Mouse (Mus musculus) hindbrain, embryonic 10.5 days (tissue): ENCODE data around the gene Ap1g2. TPM values are rescaled to one million over a fixed set of nuclear protein-coding genes. Genes with fewer than 3 reads are reported as not detected.

Source experiments
- DNase-seq: peaks from one replicate; pipeline ENCODE4 v3.0.0-alpha.2; 2017; ENCODE audit warnings: low spot score
- H3K27ac ChIP-seq: fragments of 300-500 bp; sonication (generic); 2 replicates; pipeline ENCODE4 v1.5.1; 2016; ENCODE audit warnings: mild to moderate bottlenecking, moderate library complexity
- H3K27me3 ChIP-seq: fragments of 300-500 bp; sonication (generic); 2 replicates; pipeline ENCODE4 v1.6.1; 2016; ENCODE audit warnings: mild to moderate bottlenecking; ENCODE audit not compliant: poor library complexity, insufficient read depth, severe bottlenecking
- H3K36me3 ChIP-seq: fragments of 300-500 bp; sonication (generic); 2 replicates; pipeline ENCODE4 v1.6.1; 2016; ENCODE audit warnings: mild to moderate bottlenecking, moderate library complexity
- H3K4me1 ChIP-seq: fragments of 300-500 bp; sonication (generic); replicated peaks from 2 replicates; pipeline ENCODE4 v1.6.1; 2016; ENCODE audit warnings: mild to moderate bottlenecking
- H3K4me3 ChIP-seq: fragments of 300-500 bp; sonication (generic); 2 replicates; pipeline ENCODE4 v1.5.1; 2016; ENCODE audit warnings: mild to moderate bottlenecking, moderate library complexity
- H3K9me3 ChIP-seq: fragments of 300-500 bp; sonication (generic); 2 replicates; pipeline ENCODE4 v1.6.1; 2016; ENCODE audit warnings: mild to moderate bottlenecking, moderate library complexity
- WGBS: fragments of 180-500 bp; shearing (Covaris S2); methylation state at CpG from one replicate; pipeline ENCODE4 v1.1.7; 2016; 5-methylcytosine and 5-hydroxymethylcytosine counted together
- polyA plus RNA-seq: library from polyadenylated mRNA; unstranded; fragments of >200 nt; fragmentation: Nextera tagmentation; extraction: Ambion mirVana; gene quantifications from 2 replicates; pipeline ENCODE4 v1.2.1, GENCODE M21; 2016

Ap1g2 gene
- 14.5 and 16.3 TPM in 2 replicates for polyA plus RNA-seq

DNA sequence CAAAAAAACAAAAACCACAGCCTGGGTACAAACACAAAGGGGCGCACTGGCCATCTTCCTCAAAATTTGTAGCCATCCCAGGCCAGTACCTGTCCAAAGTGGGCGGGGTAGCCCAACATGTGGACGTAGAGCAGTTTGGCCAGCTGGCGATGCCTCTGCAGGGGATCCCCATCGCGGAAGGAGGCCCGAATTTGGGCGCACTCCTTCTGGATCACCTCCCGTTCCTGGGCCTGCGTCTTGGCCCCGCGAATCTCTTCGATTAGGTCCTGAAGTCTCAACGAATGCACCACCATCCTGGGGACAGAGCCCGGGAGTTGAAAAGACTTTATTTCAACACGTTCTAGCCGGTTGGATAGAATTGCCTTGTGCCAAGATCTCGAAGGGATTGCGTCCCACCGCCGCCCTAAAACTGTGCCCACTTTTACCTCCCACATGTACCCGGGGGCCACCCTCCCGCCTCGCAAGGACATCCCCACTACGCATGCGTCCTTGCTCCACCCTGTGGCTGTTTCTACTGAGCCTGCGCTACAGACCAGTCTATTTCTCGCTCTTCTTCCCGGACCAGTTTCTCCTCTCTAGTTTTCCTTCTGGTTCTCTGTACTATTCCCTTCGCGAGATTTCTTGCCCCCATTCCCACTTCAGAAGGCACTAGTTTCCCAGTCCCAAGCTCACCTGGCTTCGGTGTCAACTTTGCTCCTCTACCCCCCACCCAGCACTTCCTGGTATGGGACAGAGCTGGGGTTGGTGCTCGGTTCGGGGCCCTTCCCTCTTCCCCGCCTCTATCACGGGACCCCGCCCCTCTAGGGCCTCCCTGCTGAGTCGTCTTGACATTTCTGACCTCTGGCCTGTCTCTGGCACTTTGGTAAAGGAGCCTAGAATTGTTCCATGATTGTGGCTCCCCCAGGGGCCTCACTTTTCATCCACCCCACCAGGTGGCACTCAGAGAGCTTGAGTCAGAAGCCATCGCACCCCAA lies at the start of gene Ap1g2:
Gene Ap1g2 (minus strand): TSS at position 758 of the 974 bp plus-strand sequence.
- Histone ChIP-seq H3K9me3 (no peaks in the 10 kb centered on the region), H3K36me3 (peaks cover 8% of the 10 kb centered on the region), H3K4me1 (peaks cover 56% of the 10 kb centered on the region), H3K4me3 (peak within 1 kb of the TSS; percentile 62), H3K27me3 (peaks cover 42% of the 10 kb centered on the region), H3K27ac (peak within 1 kb of the TSS; percentile 89)
- DNase-seq = peak; percentile 77
- under 1% methylated on average over 39 of the region's 39 CpGs for WGBS

GRCm38 (mm10) chr14:55152951-55153481 lies 46.6 kb upstream of the Ap1g2 start:
- H3K27ac ChIP-seq = peak overlapping the region; percentile 40; the same call in 1 of the 2 replicates
- 92% methylated on average over 16 of the region's 16 CpGs for WGBS
- no peaks in the 10 kb centered on the region for H3K36me3 ChIP-seq
- DNase-seq = no peak
- no peaks in the 10 kb centered on the region for H3K27me3 ChIP-seq
- no peaks in the 10 kb centered on the region for H3K9me3 ChIP-seq
- peaks cover 14% of the 10 kb centered on the region for H3K4me1 ChIP-seq
- no peak overlapping the region for H3K4me3 ChIP-seq

DNA sequence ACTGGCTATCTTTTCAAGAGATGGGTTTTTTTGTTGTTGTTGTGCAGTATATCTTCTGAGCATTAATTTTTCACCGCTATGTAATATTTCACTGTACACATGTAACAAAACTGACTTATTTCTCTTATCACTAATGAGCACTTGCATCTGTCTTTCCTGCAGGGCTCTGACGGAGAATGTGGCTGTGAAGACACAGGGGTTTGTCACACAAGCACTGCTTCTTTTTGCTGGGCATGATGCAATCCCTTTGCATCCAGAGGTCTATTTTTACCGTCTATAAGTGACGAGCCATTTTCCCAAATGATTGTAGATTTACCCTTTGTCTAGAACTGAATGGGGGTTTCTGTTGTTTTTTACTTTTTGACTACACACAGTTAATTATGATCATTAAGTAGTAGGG lies 45.8 kb upstream of the Ap1g2 start:
- Histone ChIP-seq H3K27ac (no peak overlapping the region), H3K27me3 (no peaks in the 10 kb centered on the region), H3K36me3 (no peaks in the 10 kb centered on the region), H3K4me3 (no peak overlapping the region), H3K4me1 (peaks cover 14% of the 10 kb centered on the region), H3K9me3 (no peaks in the 10 kb centered on the region)
- WGBS = 92% methylated on average over 4 of the region's 4 CpGs
- no peak for DNase-seq

GRCm38 (mm10) chr14:55150985-55151384 lies 44.6 kb upstream of the Ap1g2 start:
- no peak for DNase-seq
- Histone ChIP-seq H3K27ac (no peak overlapping the region), H3K36me3 (no peaks in the 10 kb centered on the region), H3K9me3 (no peaks in the 10 kb centered on the region), H3K4me1 (peaks cover 19% of the 10 kb centered on the region), H3K4me3 (no peak overlapping the region), H3K27me3 (no peaks in the 10 kb centered on the region)
- WGBS = 84% methylated on average over 5 of the region's 5 CpGs

DNA sequence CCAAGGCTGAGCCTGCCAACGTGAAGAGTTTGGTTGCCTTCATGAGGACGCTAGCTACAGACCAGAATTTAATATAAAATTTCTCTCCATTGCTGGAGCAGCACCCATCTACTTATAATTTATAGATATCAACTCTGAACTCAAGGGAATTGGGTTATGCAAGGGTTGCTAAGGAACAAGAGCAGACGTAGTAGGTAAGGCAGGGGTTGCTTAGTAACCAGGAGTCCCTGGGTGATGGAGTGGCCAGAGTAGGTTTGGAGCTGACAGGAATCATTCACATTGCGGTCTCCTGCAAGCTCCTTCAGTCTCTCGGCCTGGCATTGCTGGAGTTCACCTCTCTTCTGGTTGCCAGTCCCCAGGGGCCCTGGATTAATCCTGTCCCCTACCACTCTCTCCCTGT lies 42.6 kb upstream of the Ap1g2 start:
- Histone ChIP-seq H3K4me1 (peaks cover 18% of the 10 kb centered on the region), H3K4me3 (no peak overlapping the region), H3K27ac (no peak overlapping the region; the same call in 1 of the 2 replicates), H3K27me3 (no peaks in the 10 kb centered on the region), H3K9me3 (no peaks in the 10 kb centered on the region), H3K36me3 (no peaks in the 10 kb centered on the region)
- no peak for DNase-seq
- WGBS = 78% methylated on average over 5 of the region's 5 CpGs

GRCm38 (mm10) chr14:55148363-55148915 lies 42.0 kb upstream of the Ap1g2 start:
- WGBS = 29% methylated on average over 5 of the region's 5 CpGs
- no peak overlapping the region for H3K4me3 ChIP-seq
- H3K27ac ChIP-seq = no peak overlapping the region
- no peaks in the 10 kb centered on the region for H3K9me3 ChIP-seq
- no peaks in the 10 kb centered on the region for H3K27me3 ChIP-seq
- peaks cover 12% of the 10 kb centered on the region for H3K4me1 ChIP-seq
- peak; percentile 70 for DNase-seq
- no peaks in the 10 kb centered on the region for H3K36me3 ChIP-seq

- Histone ChIP-seq H3K4me3 (no peak overlapping the region), H3K27me3 (no peaks in the 10 kb centered on the region), H3K27ac (no peak overlapping the region), H3K36me3 (no peaks in the 10 kb centered on the region), H3K9me3 (no peaks in the 10 kb centered on the region), H3K4me1 (peaks cover 10% of the 10 kb centered on the region; the same call in 1 of the 2 replicates)
- DNase-seq = no peak
- 90% methylated on average over 12 of the region's 12 CpGs for WGBS
These were observed 40.5 kb upstream of the Ap1g2 start for GRCm38 (mm10) chr14:55146829-55147401.

DNA sequence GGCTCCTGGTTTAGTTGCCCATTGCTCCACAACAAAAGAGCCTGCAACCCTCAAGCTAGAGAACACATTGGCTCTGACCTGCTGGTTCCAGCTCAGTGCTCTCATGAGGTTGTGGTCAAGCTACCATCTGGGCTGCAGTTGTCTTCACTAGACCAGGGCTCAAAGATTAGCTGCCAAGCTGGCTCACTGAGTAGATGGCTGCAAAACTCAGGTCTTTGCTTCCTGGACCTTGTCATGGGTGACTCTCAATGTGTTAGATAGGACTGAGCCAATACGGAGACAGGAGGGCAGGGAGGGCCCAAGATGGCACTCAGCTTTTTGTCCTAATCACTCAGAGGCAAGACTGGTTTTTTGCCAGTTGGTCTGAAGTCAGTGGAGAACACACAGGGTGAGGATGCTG lies 39.9 kb upstream of the Ap1g2 start:
- H3K4me1 ChIP-seq = peaks cover 10% of the 10 kb centered on the region; the same call in 1 of the 2 replicates
- no peak overlapping the region for H3K4me3 ChIP-seq
- DNase-seq = no peak
- no peaks in the 10 kb centered on the region for H3K36me3 ChIP-seq
- WGBS = 91% methylated on average over 1 of the region's 1 CpGs
- no peaks in the 10 kb centered on the region for H3K27me3 ChIP-seq
- no peaks in the 10 kb centered on the region for H3K9me3 ChIP-seq
- H3K27ac ChIP-seq = no peak overlapping the region

DNA sequence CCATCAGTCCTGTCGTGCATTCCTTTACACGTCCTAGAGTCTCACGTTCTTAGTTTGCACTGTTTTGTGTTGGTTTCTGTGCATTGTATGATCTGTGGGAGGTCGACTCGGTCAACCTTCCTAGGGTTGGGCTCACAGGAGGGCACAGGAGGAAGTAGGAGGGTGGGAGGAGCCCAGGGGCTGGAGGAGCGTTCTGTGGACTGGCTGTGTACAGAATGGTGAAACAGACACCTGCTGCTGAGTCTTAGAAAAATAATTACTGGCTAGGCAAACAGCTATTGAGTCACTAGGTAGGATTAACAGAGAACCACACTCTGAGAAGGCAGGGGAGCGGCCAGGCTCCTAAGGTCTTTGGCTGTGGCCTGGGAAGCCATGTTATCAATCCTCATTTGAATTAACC lies 32.9 kb upstream of the Ap1g2 start:
- WGBS = 48% methylated on average over 7 of the region's 7 CpGs
- H3K36me3 ChIP-seq = no peaks in the 10 kb centered on the region
- no peak overlapping the region for H3K27ac ChIP-seq
- no peak overlapping the region for H3K4me3 ChIP-seq
- peaks cover 5% of the 10 kb centered on the region; the same call in 1 of the 2 replicates for H3K27me3 ChIP-seq
- no peak for DNase-seq
- H3K4me1 ChIP-seq = peaks cover 6% of the 10 kb centered on the region; the same call in 1 of the 2 replicates
- H3K9me3 ChIP-seq = no peaks in the 10 kb centered on the region

GRCm38 (mm10) chr14:55135676-55136075 lies 29.3 kb upstream of the Ap1g2 start:
- Histone ChIP-seq H3K9me3 (no peaks in the 10 kb centered on the region), H3K4me1 (peaks cover 6% of the 10 kb centered on the region; the same call in 1 of the 2 replicates), H3K4me3 (no peak overlapping the region), H3K36me3 (no peaks in the 10 kb centered on the region), H3K27ac (no peak overlapping the region), H3K27me3 (peaks cover 5% of the 10 kb centered on the region; the same call in 1 of the 2 replicates)
- 81% methylated on average over 8 of the region's 8 CpGs for WGBS
- DNase-seq = no peak

DNA sequence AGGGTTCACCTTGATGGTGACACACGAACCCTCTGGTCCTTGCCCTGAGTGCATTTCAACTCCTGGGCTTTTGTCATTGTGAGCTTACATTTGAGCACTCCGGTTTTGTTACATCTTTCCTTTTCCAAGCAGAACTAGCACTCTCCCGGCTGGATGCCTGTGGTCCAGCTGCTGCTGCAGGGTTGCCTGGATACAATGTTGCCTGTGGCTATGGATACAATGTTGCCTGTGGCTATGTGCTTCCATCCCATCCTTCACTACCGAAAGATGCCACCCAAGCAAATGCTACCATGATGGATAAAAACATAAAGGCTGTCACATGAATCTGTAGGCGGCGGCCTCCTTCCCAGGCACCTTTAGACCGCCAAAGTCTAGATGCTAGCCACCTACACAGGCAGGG lies 20.1 kb upstream of the Ap1g2 start:
- Histone ChIP-seq H3K9me3 (no peaks in the 10 kb centered on the region), H3K27ac (no peak overlapping the region), H3K4me3 (no peak overlapping the region), H3K27me3 (no peaks in the 10 kb centered on the region), H3K36me3 (no peaks in the 10 kb centered on the region), H3K4me1 (peaks cover 9% of the 10 kb centered on the region)
- DNase-seq = no peak
- WGBS = 73% methylated on average over 7 of the region's 7 CpGs

GRCm38 (mm10) chr14:55125711-55126110 lies 19.3 kb upstream of the Ap1g2 start:
- no peak for DNase-seq
- 88% methylated on average over 5 of the region's 5 CpGs for WGBS
- Histone ChIP-seq H3K27me3 (no peaks in the 10 kb centered on the region), H3K36me3 (no peaks in the 10 kb centered on the region), H3K4me3 (no peak overlapping the region), H3K9me3 (no peaks in the 10 kb centered on the region), H3K4me1 (peaks cover 9% of the 10 kb centered on the region), H3K27ac (no peak overlapping the region)
